Mouse (Mus musculus) ES-Bruce4 (cell line): ENCODE data around the gene Acsl5. TPM values are rescaled to one million over a fixed set of nuclear protein-coding genes. Genes with fewer than 3 reads are reported as not detected.

ENCODE experiments used
- H3K27ac ChIP-seq: 2 replicates; pipeline ENCODE4 v1.5.1; 2012; ENCODE audit warnings: low read length, inconsistent platforms; ENCODE audit not compliant: insufficient read depth
- H3K27me3 ChIP-seq: 2 replicates; pipeline ENCODE4 v1.6.1; 2012; ENCODE audit warnings: mild to moderate bottlenecking, low read length, inconsistent platforms; ENCODE audit not compliant: control insufficient read depth, poor library complexity, insufficient read depth, severe bottlenecking
- H3K36me3 ChIP-seq: 2 replicates; pipeline ENCODE4 v1.6.1; 2012; ENCODE audit warnings: inconsistent platforms, mild to moderate bottlenecking, low read length, moderate library complexity; ENCODE audit not compliant: control insufficient read depth, poor library complexity, insufficient read depth, severe bottlenecking
- H3K4me1 ChIP-seq: one replicate; pipeline ENCODE4 v1.8.1; 2011; ENCODE audit warnings: low read length; ENCODE audit not compliant: control insufficient read depth, insufficient read depth
- H3K4me3 ChIP-seq: 2 replicates; pipeline ENCODE4 v1.5.1; 2011; ENCODE audit warnings: low read depth, mild to moderate bottlenecking, low read length
- H3K9ac ChIP-seq: 2 replicates; pipeline ENCODE4 v1.6.1; 2012; ENCODE audit warnings: low read depth, mild to moderate bottlenecking, inconsistent platforms; ENCODE audit not compliant: poor library complexity, severe bottlenecking
- H3K9me3 ChIP-seq: replicated peaks from 2 replicates; pipeline ENCODE4 v1.6.1; 2012; ENCODE audit warnings: mild to moderate bottlenecking, low read length, inconsistent platforms; ENCODE audit not compliant: control insufficient read depth, poor library complexity, insufficient read depth, severe bottlenecking
- CTCF ChIP-seq: IDR thresholded peaks from one replicate; pipeline ENCODE4 v1.8.1; 2011; ENCODE audit warnings: low read depth, low read length
- EP300 ChIP-seq: IDR thresholded peaks from 2 replicates; pipeline ENCODE4 v1.6.1; 2011; ENCODE audit warnings: low read depth, low read length; ENCODE audit not compliant: insufficient read depth
- POLR2A ChIP-seq: IDR thresholded peaks from one replicate; pipeline ENCODE4 v1.8.1; 2011; ENCODE audit warnings: low read length; ENCODE audit not compliant: insufficient read depth
- polyA plus RNA-seq: library from polyadenylated mRNA; stranded (reverse); fragments of >200 nt; gene quantifications from 2 replicates; pipeline ENCODE4 v1.2.4, GENCODE M21; 2011; ENCODE audit warnings: low read depth; ENCODE audit not compliant: missing spikeins, insufficient read depth, insufficient read length

Acsl5 gene
- polyA plus RNA-seq, 1 experiment: 22.0 TPM

DNA sequence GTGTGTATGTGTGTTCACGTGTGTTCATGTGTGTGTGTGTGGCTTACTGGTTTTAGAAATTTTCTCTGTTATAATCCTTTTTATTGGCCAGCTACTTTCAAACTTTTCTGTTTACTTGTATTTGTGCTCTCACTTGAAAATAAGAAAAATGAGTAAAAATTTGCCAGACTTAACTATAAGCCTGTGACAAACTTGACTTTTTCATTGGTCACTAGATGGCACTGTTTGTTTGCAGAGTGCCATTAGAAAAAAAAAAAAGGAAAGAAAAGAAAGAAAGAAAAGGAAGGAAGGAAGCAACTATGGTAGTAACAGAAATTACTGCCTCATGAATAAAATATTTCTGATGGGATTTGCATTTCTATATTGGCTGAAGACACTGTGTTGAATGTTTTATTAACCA is 84.1 kb downstream of the Acsl5 start:
- Histone ChIP-seq H3K27ac (no peak overlapping the region), H3K4me3 (no peak overlapping the region), H3K4me1 (no peaks in the 10 kb centered on the region), H3K9me3 (no peaks in the 10 kb centered on the region), H3K36me3 (no peaks in the 10 kb centered on the region), H3K9ac (no peak overlapping the region), H3K27me3 (no peaks in the 10 kb centered on the region)
- TF ChIP-seq CTCF: no peak
- no peak for TF ChIP-seq POLR2A
- no peak for TF ChIP-seq EP300

GRCm38 (mm10) chr19:55336441-55336840 is 84.7 kb downstream of the Acsl5 start:
- Histone ChIP-seq H3K27ac (no peak overlapping the region), H3K9ac (no peak overlapping the region), H3K27me3 (no peaks in the 10 kb centered on the region), H3K36me3 (no peaks in the 10 kb centered on the region), H3K4me1 (no peaks in the 10 kb centered on the region), H3K9me3 (no peaks in the 10 kb centered on the region), H3K4me3 (no peak overlapping the region)
- TF ChIP-seq POLR2A (no peak), EP300 (no peak), CTCF (no peak)

DNA sequence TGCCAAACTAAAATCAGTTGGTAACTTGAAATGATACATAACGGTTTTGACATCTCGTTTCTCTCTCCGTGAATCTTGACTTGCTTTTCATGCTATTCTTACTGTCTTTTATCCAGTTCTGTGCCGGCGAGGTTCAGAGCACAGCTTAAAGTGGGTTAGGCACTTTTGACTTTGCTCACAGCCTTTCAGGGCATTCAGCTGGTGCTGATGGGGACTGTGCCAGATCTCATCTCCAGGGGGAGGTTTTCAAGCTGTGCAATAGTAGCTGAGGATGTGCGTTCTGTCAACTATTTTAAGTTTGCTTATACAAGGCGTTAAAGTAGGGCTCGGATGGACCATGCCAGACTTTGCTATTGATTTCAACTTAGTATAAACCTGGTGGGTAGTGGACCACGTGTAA is 85.3 kb downstream of the Acsl5 start:
- Histone ChIP-seq H3K27me3 (no peaks in the 10 kb centered on the region), H3K9me3 (no peaks in the 10 kb centered on the region), H3K9ac (no peak overlapping the region), H3K36me3 (no peaks in the 10 kb centered on the region), H3K4me1 (no peaks in the 10 kb centered on the region), H3K4me3 (no peak overlapping the region), H3K27ac (no peak overlapping the region)
- no peak for TF ChIP-seq EP300
- no peak for TF ChIP-seq CTCF
- no peak for TF ChIP-seq POLR2A

DNA sequence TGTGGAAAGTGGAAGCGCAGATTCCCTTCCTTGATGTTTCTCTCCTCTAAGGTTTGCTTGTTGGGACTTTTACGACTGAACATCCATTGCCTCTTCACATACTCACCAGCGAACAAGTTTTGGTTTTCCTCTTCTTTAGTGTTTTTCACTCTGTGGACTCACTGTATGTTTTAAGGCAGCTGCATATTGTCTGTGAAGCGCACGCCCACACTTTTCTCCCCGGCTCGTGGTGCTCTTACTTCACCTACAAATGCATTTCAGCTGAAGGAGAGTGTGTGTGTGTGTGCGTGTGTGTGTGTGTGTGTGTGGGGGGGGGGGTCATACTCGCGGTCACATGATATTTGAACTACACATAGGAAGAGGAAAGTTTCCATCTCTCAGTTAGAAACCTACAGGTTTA is 85.9 kb downstream of the Acsl5 start:
- no peak overlapping the region for H3K9ac ChIP-seq
- no peaks in the 10 kb centered on the region for H3K27me3 ChIP-seq
- H3K4me1 ChIP-seq: no peaks in the 10 kb centered on the region
- no peaks in the 10 kb centered on the region for H3K36me3 ChIP-seq
- H3K4me3 ChIP-seq: no peak overlapping the region
- no peaks in the 10 kb centered on the region for H3K9me3 ChIP-seq
- TF ChIP-seq EP300 (no peak), POLR2A (no peak), CTCF (no peak)
- H3K27ac ChIP-seq: no peak overlapping the region

GRCm38 (mm10) chr19:55340521-55340920 is 88.8 kb downstream of the Acsl5 start:
- Histone ChIP-seq H3K36me3 (no peaks in the 10 kb centered on the region), H3K4me3 (no peak overlapping the region), H3K4me1 (no peaks in the 10 kb centered on the region), H3K27ac (no peak overlapping the region), H3K27me3 (no peaks in the 10 kb centered on the region), H3K9me3 (no peaks in the 10 kb centered on the region), H3K9ac (no peak overlapping the region)
- no peak for TF ChIP-seq POLR2A
- no peak for TF ChIP-seq EP300
- no peak for TF ChIP-seq CTCF

- H3K4me1 ChIP-seq: no peaks in the 10 kb centered on the region
- H3K27me3 ChIP-seq: no peaks in the 10 kb centered on the region
- no peaks in the 10 kb centered on the region for H3K36me3 ChIP-seq
- H3K9ac ChIP-seq: no peak overlapping the region
- no peak overlapping the region for H3K27ac ChIP-seq
- no peak for TF ChIP-seq POLR2A
- no peak for TF ChIP-seq CTCF
- no peak for TF ChIP-seq EP300
- H3K9me3 ChIP-seq: no peaks in the 10 kb centered on the region
- H3K4me3 ChIP-seq: no peak overlapping the region
These were observed 89.6 kb downstream of the Acsl5 start for GRCm38 (mm10) chr19:55341377-55341776.
